Mouse (Mus musculus) lung, postnatal 0 days (tissue): ENCODE measurements around the gene Dcbld2.

ENCODE experiments used
- CTCF ChIP-seq: IDR thresholded peaks from 2 replicates; pipeline ENCODE4 v1.5.1; 2016; ENCODE audit warnings: antibody characterized with exemption, mild to moderate bottlenecking
- EP300 ChIP-seq: IDR thresholded peaks from 2 replicates; pipeline ENCODE4 v1.6.1; 2016; ENCODE audit warnings: antibody characterized with exemption, mild to moderate bottlenecking, control low read depth

DNA sequence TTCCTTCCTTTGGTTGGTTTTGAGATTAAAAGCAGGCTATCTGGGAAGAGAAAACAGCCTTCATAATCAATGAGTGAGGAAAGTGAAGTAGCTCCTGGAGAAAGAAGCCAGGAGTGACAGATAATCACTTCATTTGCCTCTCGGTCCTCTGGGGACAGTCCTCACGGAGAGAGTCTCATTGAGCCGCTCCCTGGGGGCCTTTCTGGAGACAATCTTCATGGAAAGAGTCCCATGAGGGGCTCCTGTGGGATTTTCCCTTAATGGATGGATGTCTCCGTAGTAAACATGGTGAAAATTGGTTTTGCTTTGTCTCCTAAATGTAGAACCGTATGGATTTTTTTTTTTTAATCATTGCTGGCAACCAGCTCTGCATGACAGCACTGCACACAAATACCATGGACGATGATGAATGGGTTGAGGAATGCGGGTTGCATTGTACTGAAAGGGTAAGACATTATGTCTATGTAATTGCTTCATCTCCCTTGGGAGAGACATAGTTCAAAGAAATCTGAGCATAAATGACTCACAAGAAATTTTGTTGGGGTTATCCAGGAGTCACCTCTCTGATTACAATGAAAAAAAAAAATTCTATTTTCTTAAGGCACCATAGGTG lies 19.0 kb upstream of the Dcbld2 start:
- TF ChIP-seq CTCF, result no peak
- no peak for TF ChIP-seq EP300
